Mouse (Mus musculus) retina, embryonic 14.5 days (tissue): ENCODE measurements around the gene Tsga13.

ENCODE experiments used
- DNase-seq: peaks from one replicate; pipeline ENCODE4 v3.0.0-alpha.2; 2015; ENCODE audit warnings: low spot score

The Tsga13 gene

GRCm38 (mm10) chr6:30855956-30856355 lies 59.4 kb downstream of the Tsga13 start:
- DNase-seq = no peak

DNA sequence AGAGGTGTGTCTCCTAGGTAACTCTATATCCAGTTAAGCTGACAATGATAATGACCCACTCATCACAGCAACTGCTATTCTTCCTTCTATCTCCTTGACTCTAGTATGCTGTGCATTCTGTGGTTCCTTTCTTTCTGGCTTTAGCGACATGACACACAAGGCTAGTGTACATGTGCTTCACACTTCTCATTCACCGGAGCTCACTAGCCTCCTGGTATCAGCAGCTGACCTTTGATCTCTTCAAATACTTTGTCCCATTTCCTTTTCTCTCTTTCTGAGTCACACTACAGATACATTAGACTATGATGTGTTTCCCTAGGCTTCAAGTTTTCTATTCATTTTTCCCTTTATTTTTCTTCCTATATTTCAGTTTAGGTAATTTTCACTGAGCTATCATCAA lies 60.2 kb downstream of the Tsga13 start:
- no peak for DNase-seq

GRCm38 (mm10) chr6:30849818-30850217 lies 65.6 kb downstream of the Tsga13 start:
- no peak for DNase-seq
